Mouse (Mus musculus) embryonic facial prominence, embryonic 11.5 days (tissue): ENCODE data around the gene Phldb2. TPM values are rescaled to one million over a fixed set of nuclear protein-coding genes. Genes with fewer than 3 reads are reported as not detected.
A peak's percentile ranks its signal among the peaks of the same experiment; 100 is the strongest.

Source experiments
- ATAC-seq: fragments of 200-750 bp; cut with Nextera tagmentation; replicated peaks from 2 replicates; pipeline ENCODE4 v1.8.0; 2017; ENCODE audit warnings: low read depth; ENCODE audit not compliant: insufficient number of reproducible peaks, low FRiP score, low TSS enrichment
- DNase-seq: peaks from one replicate; pipeline ENCODE4 v3.0.0-alpha.2; 2015; ENCODE audit warnings: low spot score
- H3K27ac ChIP-seq: fragments of 300-500 bp; sonication (generic); replicated peaks from 2 replicates; pipeline ENCODE4 v1.5.1; 2014; ENCODE audit warnings: mild to moderate bottlenecking, low read depth, low read length, control low read depth
- H3K27me3 ChIP-seq: fragments of 300-500 bp; sonication (generic); 2 replicates; pipeline ENCODE4 v1.6.1; 2014; ENCODE audit warnings: mild to moderate bottlenecking, low read length, moderate library complexity, mixed read lengths; ENCODE audit not compliant: control insufficient read depth, insufficient read depth
- H3K36me3 ChIP-seq: fragments of 300-500 bp; sonication (generic); replicated peaks from 2 replicates; pipeline ENCODE4 v1.6.1; 2014; ENCODE audit warnings: low read depth, mild to moderate bottlenecking, low read length, moderate library complexity, mixed read lengths; ENCODE audit not compliant: control insufficient read depth, insufficient read depth
- H3K4me1 ChIP-seq: fragments of 300-500 bp; sonication (generic); 2 replicates; pipeline ENCODE4 v1.6.1; 2014; ENCODE audit warnings: low read length, mixed read lengths; ENCODE audit not compliant: control insufficient read depth, insufficient read depth
- H3K4me2 ChIP-seq: fragments of 300-500 bp; sonication (generic); 2 replicates; pipeline ENCODE4 v1.6.1; 2014; ENCODE audit warnings: low read depth, mild to moderate bottlenecking, control low read depth, low read length, moderate library complexity
- H3K4me3 ChIP-seq: fragments of 300-500 bp; sonication (generic); 2 replicates; pipeline ENCODE4 v1.5.1; 2014; ENCODE audit warnings: low read depth, low read length, control low read depth
- H3K9ac ChIP-seq: fragments of 300-500 bp; sonication (generic); replicated peaks from 2 replicates; pipeline ENCODE4 v1.6.1; 2014; ENCODE audit warnings: mild to moderate bottlenecking, control low read depth, low read length
- H3K9me3 ChIP-seq: fragments of 300-500 bp; sonication (generic); replicated peaks from 2 replicates; pipeline ENCODE4 v1.6.1; 2016; ENCODE audit warnings: mild to moderate bottlenecking, low read length, inconsistent platforms, mixed read lengths; ENCODE audit not compliant: control insufficient read depth
- WGBS: fragments of 180-500 bp; shearing (Covaris S2); extraction: QIAGEN DNeasy Blood & Tissue Kit; methylation state at CpG from one replicate; pipeline ENCODE4 v1.1.7; 2014; 5-methylcytosine and 5-hydroxymethylcytosine counted together
- polyA plus RNA-seq: library from polyadenylated mRNA; unstranded; fragments of >200 nt; fragmentation: Nextera tagmentation; extraction: Ambion mirVana; gene quantifications from 2 replicates; pipeline ENCODE4 v1.2.1, GENCODE M21; 2014

The Phldb2 gene
- polyA plus RNA-seq, 1 experiment from 2014 or later: 54.6 TPM

DNA sequence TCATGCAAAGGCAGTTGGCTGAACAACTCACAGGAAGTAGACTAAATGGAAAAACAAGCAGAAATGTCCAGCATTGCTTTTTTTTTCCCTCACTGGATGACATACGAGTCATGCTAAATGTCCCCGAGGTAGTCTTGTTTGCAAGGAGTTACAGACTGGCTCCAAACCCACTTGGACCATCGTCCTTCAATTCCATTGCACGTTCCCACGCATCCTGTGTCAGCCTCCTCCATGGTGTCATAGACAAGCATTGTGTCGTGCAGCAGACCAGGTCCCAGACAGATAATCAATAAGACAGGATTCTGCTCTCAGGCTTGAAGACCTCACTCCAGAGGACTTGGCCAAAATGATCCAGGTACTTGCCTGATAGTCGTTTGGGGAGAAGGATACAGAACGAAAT, 10.4 kb upstream of the Phldb2 start:
- H3K9ac ChIP-seq: no peak overlapping the region
- no peak for DNase-seq
- no peaks in the 10 kb centered on the region for H3K9me3 ChIP-seq
- H3K4me1 ChIP-seq: no peaks in the 10 kb centered on the region
- no peak overlapping the region for H3K27ac ChIP-seq
- no peak overlapping the region for H3K4me2 ChIP-seq
- H3K27me3 ChIP-seq: no peaks in the 10 kb centered on the region
- H3K36me3 ChIP-seq: no peaks in the 10 kb centered on the region
- no peak overlapping the region for H3K4me3 ChIP-seq
- WGBS: 84% methylated on average over 8 of the region's 8 CpGs
- ATAC-seq: no peak

DNA sequence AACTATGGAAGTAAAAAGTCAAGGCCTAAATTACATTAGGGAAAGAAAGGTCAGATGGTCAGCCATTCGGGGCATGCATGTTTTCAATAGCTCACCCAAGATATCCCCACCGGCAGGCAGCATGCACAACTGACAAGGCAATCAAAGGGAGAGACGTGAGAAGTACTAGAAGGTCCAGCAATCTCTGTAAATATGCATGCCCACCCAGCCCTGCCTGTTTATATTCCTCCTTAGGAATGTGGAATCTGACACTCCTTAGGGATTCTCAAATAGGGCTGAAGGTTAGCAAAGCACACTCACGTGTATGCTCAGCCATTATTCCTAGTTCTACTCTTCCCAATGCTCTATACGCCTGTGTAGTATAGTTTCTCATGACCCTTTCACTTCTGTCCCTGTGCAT, 9.7 kb upstream of the Phldb2 start:
- Histone ChIP-seq H3K4me1 (no peaks in the 10 kb centered on the region), H3K27ac (no peak overlapping the region), H3K4me3 (no peak overlapping the region), H3K9me3 (no peaks in the 10 kb centered on the region), H3K9ac (no peak overlapping the region), H3K27me3 (no peaks in the 10 kb centered on the region), H3K36me3 (no peaks in the 10 kb centered on the region), H3K4me2 (no peak overlapping the region)
- ATAC-seq: peak; percentile 58; the same call in 1 of the 2 replicates
- DNase-seq: peak; percentile 47
- WGBS: 32% methylated on average over 5 of the region's 5 CpGs

DNA sequence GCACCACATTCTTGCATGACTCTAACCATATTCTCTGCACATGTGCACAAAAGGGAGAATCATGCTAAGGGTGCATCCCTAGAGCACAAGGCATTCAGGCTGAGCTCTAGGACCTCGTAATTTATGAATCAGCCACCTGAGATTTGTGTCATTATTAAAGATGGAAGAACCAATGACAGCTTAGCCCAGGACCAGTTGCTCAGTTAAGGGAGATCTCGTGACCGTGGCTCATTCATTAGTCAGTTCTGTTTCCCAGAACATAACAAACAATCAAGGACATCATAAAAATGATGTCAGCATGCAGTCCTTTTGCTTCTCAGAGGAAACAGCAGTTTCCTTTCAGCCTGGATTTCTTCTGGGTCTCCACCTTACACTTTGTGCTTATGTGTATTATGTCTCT, 7.6 kb upstream of the Phldb2 start:
- Histone ChIP-seq H3K9me3 (no peaks in the 10 kb centered on the region), H3K4me1 (no peaks in the 10 kb centered on the region), H3K9ac (no peak overlapping the region), H3K4me3 (no peak overlapping the region), H3K27me3 (no peaks in the 10 kb centered on the region), H3K27ac (no peak overlapping the region), H3K4me2 (no peak overlapping the region), H3K36me3 (no peaks in the 10 kb centered on the region)
- ATAC-seq (no peak), DNase-seq (no peak)
- 74% methylated on average over 3 of the region's 3 CpGs for WGBS

DNA sequence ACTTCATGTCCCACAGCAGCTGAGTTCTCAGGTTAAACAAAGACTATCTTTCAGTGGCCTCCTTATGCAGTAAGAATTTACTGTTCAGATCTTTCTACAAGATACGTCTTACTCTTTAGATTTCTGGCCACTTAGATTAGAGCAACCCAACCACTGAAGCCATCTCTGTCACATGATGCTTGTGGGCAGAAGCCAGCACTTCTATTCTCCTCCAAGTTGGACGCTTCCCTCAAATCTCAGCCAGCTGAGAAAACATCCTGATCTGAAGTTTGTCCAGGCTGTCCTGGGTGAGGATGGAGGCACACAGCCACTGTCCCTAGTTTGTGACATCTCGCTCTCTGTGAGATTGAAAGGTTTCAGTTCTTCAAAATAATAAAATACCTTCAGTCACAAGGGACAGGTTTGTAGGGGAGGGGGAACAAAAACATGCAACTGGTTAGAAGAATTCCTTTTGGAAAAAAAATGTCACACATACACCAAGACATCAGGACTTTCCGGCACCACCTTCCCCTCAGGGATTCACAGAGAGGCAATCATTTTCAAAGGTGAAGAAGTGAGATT, 3.1 kb upstream of the Phldb2 start:
- WGBS: 56% methylated on average over 4 of the region's 4 CpGs
- Histone ChIP-seq H3K27ac (no peak overlapping the region), H3K4me2 (no peak overlapping the region), H3K4me1 (no peaks in the 10 kb centered on the region), H3K36me3 (no peaks in the 10 kb centered on the region), H3K9me3 (no peaks in the 10 kb centered on the region), H3K9ac (no peak overlapping the region), H3K27me3 (no peaks in the 10 kb centered on the region), H3K4me3 (no peak overlapping the region)
- DNase-seq (no peak), ATAC-seq (no peak)

DNA sequence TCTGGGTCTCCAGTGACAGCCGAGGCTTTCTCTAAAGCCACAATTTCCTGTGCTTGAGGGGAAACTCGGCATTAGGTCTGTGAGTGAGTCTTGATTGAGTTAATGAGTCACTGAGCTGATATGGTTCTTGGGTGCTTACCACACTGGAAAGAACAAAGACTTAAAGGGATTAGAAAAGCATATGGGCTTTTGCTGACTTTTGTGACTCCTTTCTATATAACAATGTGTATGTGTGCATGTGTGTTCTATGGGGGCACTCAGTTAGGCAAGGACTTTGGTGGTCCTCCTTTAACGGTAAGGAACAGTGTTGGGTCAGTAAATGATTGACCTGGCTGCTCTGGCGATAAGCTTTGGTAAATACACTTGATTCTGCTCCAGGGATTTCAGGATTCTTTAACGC, 897 bp downstream of the Phldb2 start:
- Histone ChIP-seq H3K27me3 (no peaks in the 10 kb centered on the region), H3K4me1 (no peaks in the 10 kb centered on the region), H3K27ac (no peak overlapping the region), H3K36me3 (no peaks in the 10 kb centered on the region), H3K9ac (no peak overlapping the region), H3K9me3 (no peaks in the 10 kb centered on the region), H3K4me2 (no peak overlapping the region), H3K4me3 (no peak overlapping the region)
- 48% methylated on average over 5 of the region's 5 CpGs for WGBS
- DNase-seq: no peak
- ATAC-seq: no peak

DNA sequence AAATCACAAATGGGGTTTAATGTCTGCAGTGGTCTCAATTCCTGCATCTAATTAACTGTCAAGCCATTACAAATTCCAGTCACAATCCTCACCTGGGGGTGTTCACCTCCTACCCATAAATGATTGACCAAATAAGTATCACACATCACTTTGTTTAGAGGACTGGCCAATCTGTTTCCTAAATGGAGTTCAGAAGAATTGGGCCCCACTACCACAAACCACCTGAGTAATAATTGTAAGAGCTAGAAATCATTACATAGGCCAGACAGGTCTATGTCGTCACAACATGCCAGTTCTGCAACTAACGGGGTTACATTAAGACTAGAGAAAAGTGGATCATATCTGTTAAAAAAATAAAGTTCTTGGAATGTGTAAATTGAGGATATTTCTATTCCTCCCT, 1.4 kb downstream of the Phldb2 start:
- no peak overlapping the region for H3K9ac ChIP-seq
- no peak overlapping the region for H3K27ac ChIP-seq
- DNase-seq: no peak
- no peak overlapping the region for H3K4me3 ChIP-seq
- no peak overlapping the region for H3K4me2 ChIP-seq
- no peak for ATAC-seq
- H3K36me3 ChIP-seq: no peaks in the 10 kb centered on the region
- 82% methylated on average over 2 of the region's 2 CpGs for WGBS
- no peaks in the 10 kb centered on the region for H3K27me3 ChIP-seq
- H3K4me1 ChIP-seq: no peaks in the 10 kb centered on the region
- H3K9me3 ChIP-seq: no peaks in the 10 kb centered on the region

DNA sequence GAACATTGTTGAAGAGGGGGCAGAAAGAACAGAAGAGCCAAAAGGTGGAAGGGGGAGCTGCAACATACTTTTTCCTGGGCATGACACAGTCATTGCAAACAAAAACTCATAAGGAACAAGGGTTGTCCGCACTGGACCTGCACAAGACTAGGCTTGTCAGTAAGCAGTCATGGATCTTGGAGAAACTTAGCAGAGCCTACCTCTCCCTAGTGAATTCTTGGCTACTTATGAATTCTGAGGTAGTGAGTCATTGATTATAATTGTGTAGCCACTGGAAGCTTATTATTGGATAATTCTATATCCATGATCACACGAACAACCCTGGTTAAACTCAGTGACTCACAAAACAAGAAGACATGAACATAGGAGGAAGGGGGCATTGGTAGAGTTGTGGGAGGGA, 7.1 kb downstream of the Phldb2 start:
- no peak overlapping the region for H3K4me2 ChIP-seq
- no peaks in the 10 kb centered on the region for H3K9me3 ChIP-seq
- WGBS: 90% methylated on average over 2 of the region's 2 CpGs
- ATAC-seq (no peak), DNase-seq (no peak)
- no peak overlapping the region for H3K4me3 ChIP-seq
- no peaks in the 10 kb centered on the region for H3K4me1 ChIP-seq
- no peak overlapping the region for H3K27ac ChIP-seq
- H3K9ac ChIP-seq: no peak overlapping the region
- no peaks in the 10 kb centered on the region for H3K27me3 ChIP-seq
- H3K36me3 ChIP-seq: no peaks in the 10 kb centered on the region

DNA sequence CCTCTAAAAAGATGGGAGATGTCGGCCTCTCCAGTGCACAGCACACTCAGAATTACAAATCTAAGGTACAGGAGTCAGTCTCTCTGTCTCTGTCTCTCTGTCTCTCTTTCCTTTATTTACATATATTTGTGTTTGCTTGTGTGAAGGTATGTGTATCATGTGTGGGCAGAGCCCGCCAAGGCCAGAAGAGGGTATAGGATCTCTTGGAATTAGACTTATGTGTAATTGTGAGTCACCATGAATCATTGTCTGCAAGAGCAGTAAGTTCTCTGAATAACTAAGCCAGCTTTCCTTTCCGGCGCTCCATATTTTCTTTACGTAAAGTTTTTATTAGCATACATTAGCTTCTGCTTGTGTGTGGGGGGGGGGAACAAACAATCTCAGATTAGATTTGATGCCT, 7.7 kb downstream of the Phldb2 start:
- no peak for DNase-seq
- WGBS: 88% methylated on average over 5 of the region's 5 CpGs
- Histone ChIP-seq H3K9me3 (no peaks in the 10 kb centered on the region), H3K4me3 (no peak overlapping the region), H3K27me3 (no peaks in the 10 kb centered on the region), H3K4me1 (no peaks in the 10 kb centered on the region), H3K27ac (no peak overlapping the region), H3K9ac (no peak overlapping the region), H3K36me3 (no peaks in the 10 kb centered on the region), H3K4me2 (no peak overlapping the region)
- ATAC-seq: no peak
